Mouse (Mus musculus) olfactory bulb, adult 2 months (tissue): ENCODE measurements around the gene Npb.

ENCODE experiments used
- CTCF ChIP-seq: fragments of 200-500 bp; IDR thresholded peaks from 2 replicates; pipeline ENCODE4 v1.5.1; 2012; ENCODE audit warnings: low read depth, mild to moderate bottlenecking, low read length, moderate library complexity; ENCODE audit not compliant: insufficient read depth
- POLR2A ChIP-seq: fragments of 200-500 bp; IDR thresholded peaks from 2 replicates; pipeline ENCODE4 v1.6.1; 2012; ENCODE audit warnings: mild to moderate bottlenecking, low read depth, low read length, moderate library complexity; ENCODE audit not compliant: insufficient read depth

GRCm38 (mm10) chr11:120597240-120598235 is 10.7 kb upstream of the Npb start:
- TF ChIP-seq CTCF: no peak
- TF ChIP-seq POLR2A: no peak
